Mouse (Mus musculus): ENCODE measurements around the gene Bet1l.

The Bet1l gene

GRCm38 (mm10) chr7:140856785-140857549, 410 bp downstream of the Bet1l start, which contains the start of gene Ric8a:
Gene Ric8a (plus strand): TSS chr7:140856957.
- DNase-seq: peak; percentile 91

GRCm38 (mm10) chr7:140855860-140856784, 1.3 kb downstream of the Bet1l start, which contains the start of gene Gm45785:
Gene Gm45785 (minus strand): TSS chr7:140856331.
- peak; percentile 90 for DNase-seq

GRCm38 (mm10) chr7:140855181-140855580, 2.2 kb downstream of the Bet1l start:
- DNase-seq: no peak

- no peak for DNase-seq
Measured at GRCm38 (mm10) chr7:140854483-140854882, 2.9 kb downstream of the Bet1l start.

GRCm38 (mm10) chr7:140853386-140853785, 4.0 kb downstream of the Bet1l start:
- no peak for DNase-seq

- no peak for DNase-seq
Measured at GRCm38 (mm10) chr7:140851916-140852315, 5.5 kb downstream of the Bet1l start.

- DNase-seq: no peak
Measured at GRCm38 (mm10) chr7:140848591-140848990, 8.8 kb downstream of the Bet1l start.

GRCm38 (mm10) chr7:140847755-140848580, 9.4 kb downstream of the Bet1l start, which contains the start of gene Odf3:
Gene Odf3 (plus strand): TSS chr7:140847805.
- no peak for DNase-seq

- DNase-seq: no peak
Measured at GRCm38 (mm10) chr7:140846676-140847075, 10.7 kb downstream of the Bet1l start.

- DNase-seq: no peak
Measured at GRCm38 (mm10) chr7:140845683-140846082, 11.7 kb downstream of the Bet1l start.

GRCm38 (mm10) chr7:140844905-140845665, 12.3 kb downstream of the Bet1l start, which contains the start of gene Scgb1c1:
Gene Scgb1c1 (plus strand): TSS chr7:140845547.
- peak; percentile 80 for DNase-seq

GRCm38 (mm10) chr7:140843806-140844205, 13.6 kb downstream of the Bet1l start:
- DNase-seq: no peak

- DNase-seq: no peak
Measured at GRCm38 (mm10) chr7:140840750-140841735, 16.3 kb downstream of the Bet1l start.

- no peak for DNase-seq
Measured at GRCm38 (mm10) chr7:140839556-140839955, 17.8 kb downstream of the Bet1l start.

- DNase-seq: no peak
Measured at GRCm38 (mm10) chr7:140836243-140837115, 20.9 kb downstream of the Bet1l start.

GRCm38 (mm10) chr7:140835758-140836087, 21.7 kb downstream of the Bet1l start:
- no peak for DNase-seq

GRCm38 (mm10) chr7:140834968-140835757, 22.2 kb downstream of the Bet1l start, which contains the start of gene Urah:
Gene Urah (plus strand): TSS chr7:140835018.
- DNase-seq: no peak

- DNase-seq: no peak
Measured at GRCm38 (mm10) chr7:140833341-140833740, 24.0 kb downstream of the Bet1l start.

GRCm38 (mm10) chr7:140831447-140831846, 25.9 kb downstream of the Bet1l start:
- no peak for DNase-seq

Data from cerebellum, adult 9-11 months (tissue).